Mouse (Mus musculus): ENCODE results near the gene Gm8257. TPM values are rescaled to one million over a fixed set of nuclear protein-coding genes. Genes with fewer than 3 reads are reported as not detected.
"Not testable (repeated sequence)": the region's sequence is repeated elsewhere in the genome, so short reads cannot be mapped to it uniquely, and the experiment has no call there.

Gm8257 gene
- total RNA-seq (2015): not detected in 2 replicates
- not detected in 2 replicates for total RNA-seq (2017)

DNA sequence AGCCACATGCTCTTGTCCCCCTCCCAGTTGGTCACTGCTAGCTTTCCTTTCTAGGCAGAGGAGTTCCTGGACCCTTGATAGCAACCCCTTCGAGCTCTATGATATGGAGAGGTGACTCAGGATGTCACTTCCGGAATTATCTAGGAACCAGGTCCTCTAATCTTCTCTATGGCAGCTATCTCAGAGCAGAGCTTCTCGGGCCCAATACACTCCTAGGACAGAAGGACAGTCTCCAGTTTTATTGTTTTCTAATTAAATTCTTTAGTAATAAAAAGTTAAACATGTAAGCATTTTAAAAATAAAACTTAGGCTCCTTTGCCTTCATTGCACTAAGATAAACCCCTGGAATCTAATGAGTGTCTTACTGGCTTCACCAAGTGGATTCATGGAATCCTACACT is at the start of gene Gm8257:
Gm8257 (minus strand) TSS at position 101 of the 400 bp plus-strand sequence.
- not testable (repeated sequence) for ATAC-seq (ENCODE audit: poor library complexity, severe bottlenecking)

DNA sequence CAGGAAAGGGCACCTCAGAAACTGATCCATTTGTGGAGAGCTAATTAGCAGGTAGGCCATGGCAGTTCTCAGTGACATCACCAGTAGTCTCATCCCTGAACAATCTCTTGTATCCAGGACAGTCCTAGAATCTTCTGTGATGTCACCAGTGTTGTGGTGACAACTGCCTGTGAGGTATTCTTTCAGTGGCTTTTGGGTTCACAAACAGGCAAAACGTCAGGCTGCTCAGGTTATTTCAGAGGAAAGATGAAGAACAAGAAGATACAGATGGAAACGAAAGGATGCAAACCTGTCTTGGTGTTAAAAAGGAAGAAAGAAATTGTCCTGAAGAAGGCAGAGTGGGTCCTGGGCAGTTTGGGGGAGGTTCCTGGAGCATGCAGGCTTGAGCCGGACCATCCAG is 44.0 kb upstream of the Gm8257 start, which contains the start of gene Gm8267:
Gm8267 (minus strand) TSS at position 101 of the 400 bp plus-strand sequence.
- no peak for ATAC-seq (ENCODE audit: poor library complexity, severe bottlenecking)

DNA sequence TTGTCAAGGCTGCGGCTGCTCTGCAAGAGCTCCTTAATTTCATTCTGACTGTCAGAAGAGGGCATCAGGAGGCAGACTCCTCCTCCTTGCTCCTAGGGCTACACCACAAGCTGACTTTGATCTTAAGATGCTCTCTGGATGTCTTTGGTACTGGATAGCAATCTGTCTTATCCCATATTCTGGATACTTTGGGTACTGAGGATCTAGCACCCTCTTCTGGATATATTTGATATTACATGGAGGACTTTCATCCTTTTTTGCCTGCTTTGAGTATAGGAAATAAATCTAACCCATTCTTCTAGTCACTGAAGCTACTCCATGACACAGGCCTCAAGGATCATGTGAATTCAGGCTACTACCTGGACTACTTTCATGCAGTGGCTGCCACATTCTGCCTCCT is 36.5 kb upstream of the Gm8257 start:
- not testable (repeated sequence) for ATAC-seq (ENCODE audit: poor library complexity, severe bottlenecking)

DNA sequence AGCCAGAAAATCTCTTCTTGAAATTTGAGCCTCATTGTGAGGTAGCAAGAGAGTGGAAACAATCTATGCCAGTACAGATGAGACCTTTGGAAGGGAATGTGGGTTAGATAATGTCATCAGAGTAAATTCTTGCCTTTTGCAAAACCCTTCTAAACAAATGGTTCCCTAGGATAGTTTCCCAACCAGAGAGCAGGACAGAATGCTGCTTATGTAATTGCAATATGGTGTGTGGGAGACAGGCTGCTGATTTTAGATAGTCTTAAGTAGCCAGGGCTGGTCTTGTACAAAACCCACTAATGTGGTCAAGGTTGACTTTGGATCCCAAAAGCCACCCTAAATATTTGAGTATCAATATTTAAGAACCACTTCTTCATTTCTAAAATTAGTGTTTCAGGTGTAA is 24.5 kb upstream of the Gm8257 start:
- not testable (repeated sequence) for ATAC-seq (ENCODE audit: poor library complexity, severe bottlenecking)

DNA sequence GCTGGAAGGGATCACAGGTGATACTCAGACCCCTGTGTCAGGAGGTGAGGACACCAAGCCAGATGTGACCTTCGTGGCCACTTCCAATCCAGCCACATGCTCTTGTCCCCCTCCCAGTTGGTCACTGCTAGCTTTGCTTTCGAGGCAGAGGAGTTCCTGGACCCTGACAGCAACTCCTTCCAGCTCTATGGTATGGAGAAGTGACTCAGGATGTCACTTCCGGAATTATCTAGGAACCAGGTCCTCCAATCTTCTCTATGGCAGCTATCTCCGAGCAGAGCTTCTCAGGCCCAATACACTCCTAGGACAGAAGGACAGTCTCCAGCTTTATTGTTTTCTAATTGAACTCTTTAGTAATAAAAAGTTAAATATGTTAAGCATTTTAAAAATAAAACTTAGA is 78.5 kb downstream of the Gm8257 start, which contains the start of gene Gm5624:
Gm5624 (minus strand) TSS at position 202 of the 400 bp plus-strand sequence.
- not testable (repeated sequence) for ATAC-seq (ENCODE audit: poor library complexity, severe bottlenecking)

Other genes with a start within 250 kb of the Gm8257 start
- not detected in 2 replicates for gene BC061237, start 214.0 kb downstream of the Gm8257 start, total RNA-seq (2015)
- gene BC061237, start 214.0 kb downstream of the Gm8257 start, total RNA-seq (2017): not detected in 2 replicates
- not detected in 2 replicates for gene Gm17093, start 188.2 kb downstream of the Gm8257 start, total RNA-seq (2015)
- not detected in 2 replicates for gene Gm17093, start 188.2 kb downstream of the Gm8257 start, total RNA-seq (2017)
- gene Gm8247, start 123.3 kb downstream of the Gm8257 start, total RNA-seq (2015): not detected in 2 replicates
- gene Gm8247, start 123.3 kb downstream of the Gm8257 start, total RNA-seq (2017): not detected in 2 replicates
- not detected in 2 replicates for gene Gm5624, start 78.5 kb downstream of the Gm8257 start, total RNA-seq (2015)
- gene Gm5624, start 78.5 kb downstream of the Gm8257 start, total RNA-seq (2017): not detected in 2 replicates
- not detected in 2 replicates for gene Gm8267, start 43.9 kb upstream of the Gm8257 start, total RNA-seq (2015)
- not detected in 2 replicates for gene Gm8267, start 43.9 kb upstream of the Gm8257 start, total RNA-seq (2017)
- gene Ptgdr, start 152.9 kb upstream of the Gm8257 start, total RNA-seq (2015): 0.30 TPM in 1 of 2 replicates, not detected in the other
- gene Ptgdr, start 152.9 kb upstream of the Gm8257 start, total RNA-seq (2017): 0.20 and 0.22 TPM in 2 replicates